Comparison of ENCODE assay signal across 15 mouse cellular contexts in genomic region chr4:44701513-44701912, GRCm38 (mm10). TPM values are rescaled to one million over a fixed set of nuclear protein-coding genes. Genes with fewer than 3 reads are reported as not detected.
DNase-seq lines count a peak whose midpoint lies in the region; ATAC-seq and TF ChIP-seq lines count a peak whose summit lies in the region.
"Had no signal": no experiment of that assay in that cellular context is flagged by ENCODE, and none has a peak within 500 bp of the region (broad histone marks: within the 10 kb centered on the region; RNA-seq: fewer than 3 reads in every experiment).

No protein-coding gene starts in this region.

- TF ChIP-seq POLR2A in bone marrow, adult 2 months (IDR thresholded peaks at IDR 0.05; ENCODE audit: borderline replicate concordance, control insufficient read depth, low read depth, low read length) = no peak

- H3K27ac ChIP-seq in intestine, embryonic 14.5 days (ENCODE audit: low read depth) = no peak overlapping the region
- no peak overlapping the region for H3K27ac ChIP-seq in intestine, embryonic 15.5 days
- no peak overlapping the region for H3K27ac ChIP-seq in bone marrow, adult 2 months (ENCODE audit: control insufficient read depth, insufficient read depth, low read depth, low read length, poor library complexity)
- H3K27ac ChIP-seq in hindbrain, embryonic 16.5 days (ENCODE audit: low read depth, low read length) = no peak overlapping the region
- no peak overlapping the region for H3K27ac ChIP-seq in neural tube, embryonic 14.5 days (ENCODE audit: low read depth, low read length)
- H3K27ac ChIP-seq: kidney, postnatal 0 days; limb, embryonic 13.5 days; stomach, embryonic 15.5 days had no signal

- no peak overlapping the region for H3K9ac ChIP-seq in intestine, embryonic 14.5 days (ENCODE audit: low read length)
- no peak overlapping the region for H3K9ac ChIP-seq in intestine, embryonic 15.5 days
- H3K9ac ChIP-seq in hindbrain, embryonic 16.5 days (ENCODE audit: low read depth, low read length) = no peak overlapping the region
- 0 out of 2 replicates have a peak overlapping the region, but pooled peaks have one; percentile 11 for H3K9ac ChIP-seq in neural tube, embryonic 14.5 days (replicated peaks; ENCODE audit: low read depth, low read length)
- H3K9ac ChIP-seq: heart, embryonic 12.5 days; limb, embryonic 13.5 days; lung, embryonic 14.5 days; stomach, embryonic 15.5 days had no signal

- DNase-seq in intestine, embryonic 14.5 days (ENCODE audit: low spot score) = peak; percentile 60
- no peak for DNase-seq in ovary, postnatal 10 days (ENCODE audit: low spot score)
- no peak for DNase-seq in cerebellum, adult 11 months
- DNase-seq in adrenal gland, postnatal 25 days = no peak
- DNase-seq: adrenal gland, postnatal 36 days; lung, embryonic 14.5 days; right cerebral cortex, postnatal 14 days had no signal

- H3K4me3 ChIP-seq in intestine, embryonic 14.5 days (ENCODE audit: low read depth, low read length) = no peak overlapping the region
- H3K4me3 ChIP-seq in intestine, embryonic 15.5 days (replicated peaks) = no peak overlapping the region
- H3K4me3 ChIP-seq in bone marrow, adult 2 months (replicated peaks; ENCODE audit: control insufficient read depth, low read depth, low read length) = peak overlapping the region; percentile 32
- peak overlapping the region; percentile 43 for H3K4me3 ChIP-seq in hindbrain, embryonic 16.5 days (ENCODE audit: low read length)
- peak overlapping the region; percentile 36 for H3K4me3 ChIP-seq in neural tube, embryonic 14.5 days (ENCODE audit: low read depth, low read length)
- H3K4me3 ChIP-seq: heart, embryonic 12.5 days; stomach, embryonic 15.5 days had no signal

- H3K9me3 ChIP-seq in intestine, embryonic 14.5 days (ENCODE audit: control insufficient read depth, low read length) = no peaks in the 10 kb centered on the region
- no peaks in the 10 kb centered on the region for H3K9me3 ChIP-seq in intestine, embryonic 15.5 days
- H3K9me3 ChIP-seq in hindbrain, embryonic 16.5 days (ENCODE audit: control insufficient read depth, low read length) = no peaks in the 10 kb centered on the region
- H3K9me3 ChIP-seq in neural tube, embryonic 14.5 days (ENCODE audit: control insufficient read depth, low read length) = no peaks in the 10 kb centered on the region
- H3K9me3 ChIP-seq: heart, embryonic 12.5 days; limb, embryonic 13.5 days; stomach, embryonic 15.5 days had no signal

- no peak for TF ChIP-seq CTCF in bone marrow, adult 2 months (IDR thresholded peaks at IDR 0.05; ENCODE audit: control insufficient read depth, insufficient read depth, low read length)

- under 1% methylated on average over 9 of the region's 9 CpGs for WGBS in intestine, embryonic 14.5 days
- WGBS in intestine, embryonic 15.5 days = 2% methylated on average over 9 of the region's 9 CpGs
- WGBS in bone marrow, adult 2 months = 3% methylated on average over 9 of the region's 9 CpGs
- WGBS in hindbrain, embryonic 16.5 days = under 1% methylated on average over 9 of the region's 9 CpGs
- WGBS in neural tube, embryonic 14.5 days = 1% methylated on average over 9 of the region's 9 CpGs

- no peak for ATAC-seq in intestine, embryonic 14.5 days (replicated peaks; ENCODE audit: low FRiP score, low TSS enrichment, low read depth)
- no peak for ATAC-seq in intestine, embryonic 15.5 days
- no peak for ATAC-seq in hindbrain, embryonic 16.5 days
- ATAC-seq in neural tube, embryonic 14.5 days (ENCODE audit: low read depth) = no peak

- H3K4me1 ChIP-seq in intestine, embryonic 14.5 days (replicated peaks; ENCODE audit: control insufficient read depth, insufficient read depth, low read length) = peaks cover 13% of the 10 kb centered on the region; the same call in 1 of the 2 replicates
- H3K4me1 ChIP-seq in intestine, embryonic 15.5 days (replicated peaks) = peaks cover 21% of the 10 kb centered on the region
- no peaks in the 10 kb centered on the region; the same call in 1 of the 2 replicates for H3K4me1 ChIP-seq in bone marrow, adult 2 months (ENCODE audit: control insufficient read depth, insufficient read depth, low read length)
- H3K4me1 ChIP-seq in hindbrain, embryonic 16.5 days (ENCODE audit: control insufficient read depth, insufficient read depth, low read depth, low read length) = peaks cover 17% of the 10 kb centered on the region
- H3K4me1 ChIP-seq in neural tube, embryonic 14.5 days (ENCODE audit: control insufficient read depth, insufficient read depth, low read length) = no peaks in the 10 kb centered on the region

- no peaks in the 10 kb centered on the region for H3K36me3 ChIP-seq in intestine, embryonic 14.5 days (ENCODE audit: control insufficient read depth, insufficient read depth, low read length)
- no peaks in the 10 kb centered on the region for H3K36me3 ChIP-seq in intestine, embryonic 15.5 days
- no peaks in the 10 kb centered on the region for H3K36me3 ChIP-seq in hindbrain, embryonic 16.5 days (ENCODE audit: control insufficient read depth, insufficient read depth, low read length)
- no peaks in the 10 kb centered on the region for H3K36me3 ChIP-seq in neural tube, embryonic 14.5 days (ENCODE audit: control insufficient read depth, insufficient read depth, low read length)
- H3K36me3 ChIP-seq: heart, embryonic 12.5 days; limb, embryonic 13.5 days; stomach, embryonic 15.5 days had no signal

- no peak overlapping the region for H3K4me2 ChIP-seq in intestine, embryonic 14.5 days (ENCODE audit: low read length)
- no peak overlapping the region for H3K4me2 ChIP-seq in intestine, embryonic 15.5 days (replicated peaks)
- peak overlapping the region; percentile 68 for H3K4me2 ChIP-seq in hindbrain, embryonic 16.5 days (ENCODE audit: low read length)
- H3K4me2 ChIP-seq in neural tube, embryonic 14.5 days (ENCODE audit: low read depth, low read length) = peak overlapping the region; percentile 54; the same call in 1 of the 2 replicates
- H3K4me2 ChIP-seq: heart, embryonic 12.5 days; limb, embryonic 13.5 days; lung, embryonic 14.5 days; stomach, embryonic 15.5 days had no signal

- H3K27me3 ChIP-seq in intestine, embryonic 14.5 days (replicated peaks; ENCODE audit: control insufficient read depth, insufficient read depth, low read length) = peaks cover 95% of the 10 kb centered on the region
- peaks cover 83% of the 10 kb centered on the region for H3K27me3 ChIP-seq in intestine, embryonic 15.5 days (replicated peaks)
- peaks cover 56% of the 10 kb centered on the region for H3K27me3 ChIP-seq in hindbrain, embryonic 16.5 days (replicated peaks; ENCODE audit: control insufficient read depth, insufficient read depth, low read length)
- H3K27me3 ChIP-seq in neural tube, embryonic 14.5 days (ENCODE audit: control insufficient read depth, insufficient read depth, low read length) = peaks cover 50% of the 10 kb centered on the region

RNA-seq across cellular contexts. Expression of gene Pax5, which starts 8.8 kb away (rescaled TPM):
- not detected in 2 replicates for polyA plus RNA-seq in intestine, embryonic 14.5 days (2014; fragmentation: Nextera tagmentation; extraction: Ambion mirVana)
- polyA plus RNA-seq in intestine, embryonic 15.5 days (2015; fragmentation: Nextera tagmentation; extraction: Ambion mirVana) = 0.01 TPM in 1 of 2 replicates, not detected in the other
- 18.0 and 35.6 TPM in 2 replicates for polyA plus RNA-seq in bone marrow, adult 2 months (2011; ENCODE audit: insufficient read depth, insufficient read length, low replicate concordance, missing spikeins)
- 0.99 and 1.9 TPM in 2 replicates for polyA plus RNA-seq in hindbrain, embryonic 16.5 days (2015; fragmentation: Nextera tagmentation; extraction: Ambion mirVana)
- polyA plus RNA-seq in neural tube, embryonic 14.5 days (2014; fragmentation: Nextera tagmentation; extraction: Ambion mirVana) = 0.89 and 1.5 TPM in 2 replicates
- 0.48 and 1.4 TPM in 2 replicates for total RNA-seq in adrenal gland, postnatal 25 days (2021)
- polyA plus RNA-seq: heart, embryonic 12.5 days; kidney, postnatal 0 days; limb, embryonic 13.5 days; lung, embryonic 14.5 days had no signal

RNA-seq across cellular contexts. Expression of gene Zcchc7, which starts 54.2 kb away (rescaled TPM):
- polyA plus RNA-seq in intestine, embryonic 14.5 days (2014; fragmentation: Nextera tagmentation; extraction: Ambion mirVana) = 44.7 and 45.6 TPM in 2 replicates
- 44.0 and 47.6 TPM in 2 replicates for polyA plus RNA-seq in intestine, embryonic 15.5 days (2015; fragmentation: Nextera tagmentation; extraction: Ambion mirVana)
- polyA plus RNA-seq in bone marrow, adult 2 months (2011; ENCODE audit: insufficient read depth, insufficient read length, low replicate concordance, missing spikeins) = 31.5 and 43.4 TPM in 2 replicates
- 27.2 and 36.1 TPM in 2 replicates for polyA plus RNA-seq in hindbrain, embryonic 16.5 days (2015; fragmentation: Nextera tagmentation; extraction: Ambion mirVana)
- 39.5 and 53.6 TPM in 2 replicates for polyA plus RNA-seq in neural tube, embryonic 14.5 days (2014; fragmentation: Nextera tagmentation; extraction: Ambion mirVana)
- 61.2 and 71.2 TPM in 2 replicates for total RNA-seq in adrenal gland, postnatal 25 days (2021)

Comparison
In these comparisons a context has a peak if more than half of its experiments do, and no peak if none do; other contexts are left out.
1. H3K4me2 ChIP-seq: peak in hindbrain, embryonic 16.5 days (single experiment) and neural tube, embryonic 14.5 days (single experiment); none in intestine, embryonic 14.5 days (single experiment) and intestine, embryonic 15.5 days (single experiment).
2. H3K4me3 ChIP-seq: peak in bone marrow, adult 2 months (single experiment), hindbrain, embryonic 16.5 days (single experiment) and neural tube, embryonic 14.5 days (single experiment); none in intestine, embryonic 14.5 days (single experiment) and intestine, embryonic 15.5 days (single experiment).